Mouse (Mus musculus) left cerebral cortex, adult 2 months (tissue): ENCODE data around the gene Ptms. TPM values are rescaled to one million over a fixed set of nuclear protein-coding genes. Genes with fewer than 3 reads are reported as not detected.
"Not testable (repeated sequence)": the region's sequence is repeated elsewhere in the genome, so short reads cannot be mapped to it uniquely, and the experiment has no call there.

Experiments
- DNase-seq, 2 experiments: peaks; one replicate each; pipeline ENCODE4 v3.0.0; 2021 to 2022; ENCODE audit warnings: low spot score in 2 of 2, mixed read lengths in 1 of 2; ENCODE audit errors: extremely low spot score in 1 of 2
- H3K27ac ChIP-seq: fragments of 200-600 bp; 2 replicates; pipeline ENCODE4 v1.8.1; 2022
- H3K4me3 ChIP-seq: fragments of 200-600 bp; 2 replicates; pipeline ENCODE4 v1.8.1; 2022
- CTCF ChIP-seq: fragments of 200-600 bp; IDR thresholded peaks from 2 replicates; pipeline ENCODE4 v1.8.1; 2022; ENCODE audit warnings: antibody characterized with exemption, mild to moderate bottlenecking, moderate library complexity
- intact Hi-C: fragments of 180-260 bp; cut with DNase I; formaldehyde crosslinking; loops from one replicate; pipeline ENCODE4 v1.15.1; 2025
- total RNA-seq, 2 experiments: library from RNA; stranded (reverse); gene quantifications; 2 replicates each; pipeline ENCODE4 v1.2.3; 2021

Gene Ptms
- total RNA-seq, 2 experiments from 2014 or later: 845 to 926 TPM

- no peak for TF ChIP-seq CTCF
- intact Hi-C loops: loop anchor here (5.0 kb wide), 1 partner anchor 180 kb away; no protein-coding TSS in a partner anchor
- H3K4me3 ChIP-seq: no peak overlapping the region
- H3K27ac ChIP-seq: no peak overlapping the region
- no peak for DNase-seq
These were observed 18.1 kb downstream of the Ptms start for GRCm38 (mm10) chr6:124901851-124902250.

GRCm38 (mm10) chr6:124900801-124901480 lies 19.0 kb downstream of the Ptms start:
- no peak for DNase-seq
- H3K4me3 ChIP-seq: no peak overlapping the region
- intact Hi-C loops: loop anchor here (5.0 kb wide), 1 partner anchor 181 kb away; no protein-coding TSS in a partner anchor
- no peak overlapping the region for H3K27ac ChIP-seq
- no peak for TF ChIP-seq CTCF

GRCm38 (mm10) chr6:124900056-124900800 lies 19.7 kb downstream of the Ptms start:
- no peak overlapping the region for H3K4me3 ChIP-seq
- no peak for DNase-seq
- no peak for TF ChIP-seq CTCF
- intact Hi-C loops: loop anchor here (5.0 kb wide), 1 partner anchor 182 kb away; no protein-coding TSS in a partner anchor
- H3K27ac ChIP-seq: no peak overlapping the region

DNA sequence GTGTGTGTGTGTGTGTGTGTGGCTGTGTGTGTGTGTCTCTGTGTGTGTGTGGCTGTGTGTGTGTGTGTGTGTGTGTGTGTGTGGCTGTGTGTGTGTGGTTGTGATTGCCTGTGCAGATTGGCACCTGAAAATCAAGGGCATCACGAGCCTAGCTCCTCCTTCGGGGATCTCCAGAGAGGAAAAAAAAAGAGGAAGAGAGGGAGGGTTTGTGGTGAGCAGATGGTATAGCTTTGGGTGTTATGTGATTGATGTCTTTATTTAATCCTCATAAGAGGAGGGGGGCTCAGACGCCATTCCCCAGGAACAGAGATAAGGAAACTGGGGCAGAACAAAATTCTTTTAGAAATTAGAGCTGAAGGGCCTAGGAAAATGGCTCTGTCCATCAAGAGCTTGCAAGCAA lies 21.5 kb downstream of the Ptms start:
- intact Hi-C loops: no loop called here
- no peak for DNase-seq
- TF ChIP-seq CTCF: no peak
- H3K4me3 ChIP-seq: no peak overlapping the region
- no peak overlapping the region for H3K27ac ChIP-seq

DNA sequence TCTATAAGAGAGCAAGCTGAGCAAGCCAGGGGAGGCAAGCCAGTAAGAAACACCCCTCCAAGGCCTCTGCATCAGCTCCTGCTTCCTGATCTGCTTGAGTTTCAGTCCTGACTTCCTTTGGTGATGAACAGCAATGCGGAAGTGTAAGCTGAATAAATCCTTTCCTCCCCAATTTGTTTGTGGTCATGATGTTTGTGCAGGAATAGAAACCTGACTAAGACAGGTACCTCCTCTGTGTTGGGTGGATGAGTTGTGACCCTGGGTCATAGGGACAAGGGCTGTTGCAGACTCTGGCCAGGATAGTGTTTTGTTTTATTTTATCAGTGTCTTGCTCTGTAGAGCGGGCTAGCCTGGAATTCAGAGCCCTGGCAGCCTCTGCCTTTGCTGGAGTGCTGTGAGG lies 25.8 kb downstream of the Ptms start:
- H3K4me3 ChIP-seq, H3K27ac ChIP-seq, intact Hi-C loops, DNase-seq: not testable (repeated sequence)

- Histone ChIP-seq H3K4me3 (no peak overlapping the region), H3K27ac (no peak overlapping the region)
- no peak for TF ChIP-seq CTCF
- intact Hi-C loops: no loop called here
- no peak for DNase-seq
These were observed 28.9 kb downstream of the Ptms start for GRCm38 (mm10) chr6:124890997-124891396.

DNA sequence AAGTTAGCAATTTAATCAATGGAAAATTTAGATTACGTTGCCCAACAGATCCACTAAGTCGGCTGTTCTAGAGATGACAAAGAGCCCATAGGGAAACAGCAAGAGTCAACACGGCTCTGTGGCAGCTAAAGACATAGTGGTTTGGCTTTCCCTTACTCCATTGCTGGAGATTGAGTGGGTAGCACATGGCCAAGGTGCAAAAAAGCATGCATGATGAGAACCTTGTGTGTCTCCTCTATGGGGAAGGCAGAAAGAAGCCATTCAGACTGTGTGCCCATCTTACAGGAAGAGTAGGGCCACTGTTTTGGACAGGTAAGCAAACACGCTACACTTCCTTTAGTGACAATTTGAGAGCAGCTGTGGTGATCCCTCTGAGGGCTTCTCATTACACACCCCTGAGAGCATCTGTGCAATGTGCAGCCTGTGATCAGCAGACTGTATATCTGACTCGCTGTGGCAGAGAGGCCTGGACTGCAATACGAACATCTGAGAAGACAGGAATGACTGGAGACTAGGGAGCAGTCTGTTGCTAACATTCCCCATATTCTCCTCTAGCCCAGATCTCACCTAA lies 31.3 kb downstream of the Ptms start:
- DNase-seq: no peak
- no peak for TF ChIP-seq CTCF
- Histone ChIP-seq H3K27ac (no peak overlapping the region), H3K4me3 (no peak overlapping the region)
- intact Hi-C loops: no loop called here

DNA sequence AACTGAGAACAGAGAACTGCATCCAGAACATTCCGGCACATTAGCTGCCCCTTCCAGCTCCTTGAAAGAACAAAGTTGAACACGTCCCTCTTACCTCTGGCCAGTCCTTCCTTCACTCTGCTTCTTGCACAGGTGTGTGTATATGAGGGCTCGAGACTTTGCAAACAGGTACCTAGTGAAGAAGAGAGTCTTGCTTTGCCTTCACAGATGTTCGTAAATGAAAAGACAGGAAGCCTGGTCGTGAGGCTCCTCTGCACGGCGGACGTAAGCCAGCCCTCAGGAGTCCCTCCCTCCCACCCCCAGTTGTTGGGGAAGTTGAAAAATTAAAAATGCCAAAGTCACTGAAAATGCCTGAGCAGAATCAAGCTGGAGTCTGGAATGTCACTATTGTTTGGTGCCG lies 31.9 kb downstream of the Ptms start, which contains the start of gene Cd4:
TSS of gene Cd4 (minus strand) at position 236 of the 400 bp plus-strand sequence.
- Histone ChIP-seq H3K27ac (no peak within 1 kb of the TSS), H3K4me3 (no peak within 1 kb of the TSS)
- TF ChIP-seq CTCF: no peak
- DNase-seq: no peak
- intact Hi-C loops: no loop called here

DNA sequence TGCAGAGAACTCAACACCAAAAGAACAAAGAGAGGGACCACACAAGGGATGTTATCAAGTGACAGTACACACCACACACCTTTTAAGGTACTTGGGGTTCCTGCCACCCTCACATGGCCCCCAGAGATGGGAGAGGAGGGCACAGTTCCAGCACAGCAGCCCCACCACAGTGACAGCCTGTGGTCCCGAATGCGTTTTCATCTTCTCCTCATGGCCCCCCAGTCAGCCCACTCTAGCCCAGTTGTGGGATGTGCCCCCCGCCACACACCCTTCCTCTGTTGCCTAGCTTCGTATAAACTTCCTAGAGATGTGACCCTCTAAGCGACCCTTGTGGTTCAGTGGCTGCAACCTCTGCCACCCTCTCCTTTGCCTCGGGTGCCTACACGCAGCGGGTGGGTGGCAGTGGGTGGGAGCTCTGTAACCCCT lies 33.9 kb downstream of the Ptms start:
- no peak for DNase-seq
- intact Hi-C loops: no loop called here
- no peak for TF ChIP-seq CTCF
- Histone ChIP-seq H3K4me3 (no peak overlapping the region), H3K27ac (no peak overlapping the region)

DNA sequence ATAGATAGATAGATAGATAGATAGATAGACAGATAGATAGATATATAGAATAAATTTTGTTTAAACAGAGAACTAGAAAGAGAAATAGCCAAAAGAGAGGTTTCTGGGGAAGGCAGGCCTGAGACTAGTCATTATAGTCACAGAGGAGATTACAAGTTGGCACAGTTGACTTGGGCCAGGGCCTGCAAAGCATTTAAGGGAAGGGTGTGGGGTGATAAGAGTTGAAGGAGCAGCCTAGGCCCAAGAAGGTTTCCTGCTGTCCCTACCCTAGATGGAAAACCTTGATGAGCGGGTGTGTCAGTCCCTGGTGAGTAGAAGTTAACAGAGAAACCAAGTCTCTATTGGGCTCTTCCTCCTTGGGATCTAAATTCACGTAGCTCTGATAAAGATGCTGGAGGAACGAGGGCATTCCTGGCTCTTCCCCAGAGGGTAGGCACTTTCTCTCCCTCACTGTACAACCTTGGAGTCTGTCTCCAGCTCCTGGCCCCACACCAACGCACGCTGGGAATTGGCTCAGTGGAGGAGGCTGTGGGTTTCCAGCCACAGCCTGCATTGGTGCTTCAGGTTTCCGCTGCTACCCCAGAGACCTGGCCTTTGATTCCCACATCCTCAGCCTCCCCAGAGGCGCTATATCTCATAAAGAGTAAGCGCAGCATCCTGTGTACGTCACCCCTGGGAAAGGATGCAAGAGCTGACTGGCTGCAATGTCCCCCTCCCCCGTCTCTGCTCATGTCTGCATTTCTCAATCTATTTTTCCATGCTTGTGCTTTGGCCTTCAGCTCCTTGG lies 35.0 kb downstream of the Ptms start:
- Histone ChIP-seq H3K4me3 (no peak overlapping the region), H3K27ac (no peak overlapping the region)
- intact Hi-C loops: no loop called here
- no peak for TF ChIP-seq CTCF
- no peak for DNase-seq

GRCm38 (mm10) chr6:124883351-124883750 lies 36.6 kb downstream of the Ptms start:
- intact Hi-C loops: no loop called here
- no peak for TF ChIP-seq CTCF
- no peak for DNase-seq
- H3K4me3 ChIP-seq: no peak overlapping the region
- no peak overlapping the region for H3K27ac ChIP-seq
